Mouse (Mus musculus) gonadal fat pad, adult 2 months (tissue): ENCODE measurements around the gene 4931422A03Rik. TPM values are rescaled to one million over a fixed set of nuclear protein-coding genes. Genes with fewer than 3 reads are reported as not detected.
"Not testable (repeated sequence)": the region's sequence is repeated elsewhere in the genome, so short reads cannot be mapped to it uniquely, and the experiment has no call there.

Experiments
- DNase-seq: peaks from one replicate; pipeline ENCODE4 v3.0.0-alpha.2; 2012; ENCODE audit warnings: low read depth
- polyA plus RNA-seq: library from polyadenylated mRNA; depleted of rRNA; stranded (reverse); fragments of >200 nt; gene quantifications from 2 replicates; pipeline ENCODE4 v1.2.3, GENCODE M21; 2012; rRNA removed

Gene 4931422A03Rik
- 0.14 TPM in 1 of 2 replicates, not detected in the other for polyA plus RNA-seq

DNA sequence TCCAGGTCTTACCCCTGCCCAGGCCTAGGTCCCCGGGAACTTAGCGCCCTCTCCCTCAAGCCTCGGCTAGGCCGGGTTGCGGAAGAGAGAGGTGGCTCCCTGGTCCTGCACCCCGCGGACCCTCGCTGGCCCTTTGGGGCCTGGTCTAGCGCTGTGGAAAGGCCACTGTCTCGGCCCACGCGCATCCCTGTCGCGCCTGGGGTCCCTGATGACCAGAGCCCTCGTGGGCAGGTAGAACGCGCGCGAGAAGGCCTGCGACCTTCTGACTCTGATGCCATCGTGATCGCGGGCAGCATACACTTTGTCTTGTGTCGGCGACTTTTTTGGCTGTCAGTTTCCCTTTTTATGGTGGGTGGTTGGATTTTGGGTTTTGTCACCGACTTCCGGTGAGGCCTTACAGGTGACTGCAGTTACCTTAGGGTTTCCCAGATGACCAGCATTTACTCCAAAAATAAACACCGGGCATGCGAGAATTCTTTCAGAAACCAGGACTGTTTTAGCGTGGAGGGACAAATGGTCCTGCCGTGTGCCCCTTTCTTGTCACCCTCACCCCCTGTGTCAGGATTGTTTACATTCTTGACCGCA lies at the start of gene 4931422A03Rik:
4931422A03Rik (minus strand) TSS at position 223 of the 585 bp plus-strand sequence.
- DNase-seq: no peak

DNA sequence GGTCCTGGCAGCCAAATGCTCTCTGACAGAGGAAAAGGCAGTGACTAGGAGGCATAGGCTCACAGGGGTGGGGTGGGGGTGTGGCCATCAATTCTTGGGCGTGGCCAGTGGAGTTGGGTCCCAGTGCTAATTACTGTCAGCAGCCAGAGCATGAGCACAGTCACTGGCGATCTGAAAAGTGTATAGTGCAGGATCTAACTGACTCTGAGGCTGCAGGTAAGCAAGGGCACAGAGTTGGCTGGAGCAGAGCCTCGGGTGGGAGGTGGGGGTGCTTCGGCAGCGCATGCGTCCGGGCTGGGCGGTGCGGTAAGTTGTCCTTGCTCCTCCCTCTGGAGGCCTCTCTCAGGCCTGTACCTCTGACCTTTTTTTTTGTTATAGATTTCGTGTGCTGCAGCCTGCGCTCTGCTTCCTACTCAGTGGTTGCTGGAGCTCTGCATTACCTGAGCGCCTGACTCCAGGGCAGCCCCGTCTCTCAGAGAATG lies 41.6 kb upstream of the 4931422A03Rik start, which contains the start of gene Cd59b:
Cd59b (plus strand) TSS at position 146 of the 482 bp plus-strand sequence.
- DNase-seq: peak; percentile 22

DNA sequence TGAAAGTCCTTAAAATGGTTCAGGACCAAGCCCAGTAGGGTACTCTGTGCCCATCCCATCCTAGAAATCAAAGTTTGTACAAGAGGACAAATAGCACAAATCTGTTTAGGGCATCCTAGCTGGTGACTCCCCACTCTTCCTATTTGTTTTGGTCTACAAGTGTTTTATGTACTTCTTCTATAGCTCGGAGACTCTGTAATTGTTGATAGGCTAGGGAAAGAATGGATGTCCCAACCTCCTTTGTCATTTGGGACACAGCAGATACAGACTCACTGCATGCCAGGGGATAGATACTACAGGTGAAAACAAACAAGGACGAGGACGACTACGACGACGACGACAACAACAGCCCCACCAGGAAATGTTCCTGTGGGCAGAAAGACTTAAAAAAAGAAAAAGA lies 40.3 kb upstream of the 4931422A03Rik start, which contains the start of gene Gm10799:
Gm10799 (minus strand) TSS at position 101 of the 400 bp plus-strand sequence.
- DNase-seq: not testable (repeated sequence)

DNA sequence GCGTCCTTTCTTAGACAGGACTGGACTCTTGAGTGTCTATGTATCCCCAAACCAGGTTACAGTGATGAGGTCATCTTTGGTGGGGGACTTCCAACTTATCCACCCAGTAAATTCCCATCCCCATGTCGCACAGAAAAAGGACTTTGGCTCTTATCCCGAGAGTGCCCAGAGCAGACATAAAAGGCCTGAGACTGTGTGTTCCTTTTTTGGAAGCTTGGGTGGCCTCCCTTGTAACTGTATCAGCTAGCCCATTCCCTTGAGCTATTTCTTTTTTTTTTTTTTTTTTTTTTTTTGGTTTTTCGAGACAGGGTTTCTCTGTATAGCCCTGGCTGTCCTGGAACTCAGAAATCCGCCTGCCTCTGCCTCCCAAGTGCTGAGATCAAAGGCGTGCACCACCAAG lies 37.4 kb upstream of the 4931422A03Rik start, which contains the start of gene Gm10912:
Gm10912 (plus strand) TSS at position 301 of the 400 bp plus-strand sequence.
- DNase-seq: not testable (repeated sequence)

DNA sequence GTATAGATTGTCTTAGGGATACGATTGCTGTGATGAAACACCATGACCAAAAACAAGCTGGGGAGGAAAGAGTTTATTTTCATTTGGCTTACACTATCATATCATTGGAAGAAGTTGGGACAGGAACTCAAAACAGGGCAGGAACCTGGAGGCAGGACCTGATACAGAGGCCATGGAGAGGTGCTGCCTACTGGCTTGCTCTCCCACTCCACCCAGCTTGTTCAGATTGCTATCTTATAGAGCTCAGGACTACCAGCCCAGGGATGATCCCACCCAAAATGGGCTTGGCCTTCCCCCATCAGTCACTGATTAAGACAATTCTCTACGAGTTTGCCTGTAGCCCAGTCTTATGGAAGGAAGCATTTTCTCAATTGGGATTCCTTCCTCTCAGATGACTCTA lies 36.0 kb upstream of the 4931422A03Rik start:
- DNase-seq: no peak

DNA sequence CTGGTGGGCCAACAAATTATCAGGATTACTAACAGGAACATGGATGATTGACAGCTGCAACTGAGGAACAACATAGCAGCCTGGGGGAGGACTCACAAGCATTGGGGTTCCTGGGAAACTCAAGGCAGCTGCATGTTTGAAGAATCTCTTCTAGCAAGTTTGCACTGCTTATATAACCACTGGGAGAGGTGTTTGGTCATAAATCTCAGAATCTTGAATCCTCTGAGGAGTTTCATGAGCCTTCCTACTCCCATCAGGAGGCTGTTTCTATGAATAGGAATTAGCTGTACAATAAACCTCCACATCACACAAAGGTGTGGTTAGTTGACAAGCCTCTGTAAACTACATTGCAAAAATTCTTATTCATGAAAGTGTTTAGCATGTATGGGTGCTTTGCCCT lies 34.5 kb upstream of the 4931422A03Rik start:
- DNase-seq: no peak

DNA sequence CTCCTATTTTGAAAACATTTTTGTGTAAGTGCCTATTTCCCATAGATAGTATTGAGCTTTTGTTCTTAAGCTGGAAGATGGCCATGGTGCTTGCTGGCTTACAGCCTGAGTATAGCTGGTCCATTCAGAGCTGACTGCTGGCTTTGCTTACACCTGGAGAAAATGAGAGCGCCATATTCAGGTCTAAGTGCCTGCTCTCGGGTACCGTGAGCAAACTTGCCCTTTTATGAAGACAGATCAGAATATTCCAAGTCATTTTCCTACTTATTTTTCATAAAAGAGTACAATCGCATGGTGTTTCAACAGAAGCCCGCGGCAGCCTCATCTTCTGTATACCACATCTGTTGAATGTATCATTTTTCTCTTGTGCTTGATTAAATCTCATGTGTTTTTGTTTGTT lies 32.8 kb upstream of the 4931422A03Rik start:
- DNase-seq: no peak

DNA sequence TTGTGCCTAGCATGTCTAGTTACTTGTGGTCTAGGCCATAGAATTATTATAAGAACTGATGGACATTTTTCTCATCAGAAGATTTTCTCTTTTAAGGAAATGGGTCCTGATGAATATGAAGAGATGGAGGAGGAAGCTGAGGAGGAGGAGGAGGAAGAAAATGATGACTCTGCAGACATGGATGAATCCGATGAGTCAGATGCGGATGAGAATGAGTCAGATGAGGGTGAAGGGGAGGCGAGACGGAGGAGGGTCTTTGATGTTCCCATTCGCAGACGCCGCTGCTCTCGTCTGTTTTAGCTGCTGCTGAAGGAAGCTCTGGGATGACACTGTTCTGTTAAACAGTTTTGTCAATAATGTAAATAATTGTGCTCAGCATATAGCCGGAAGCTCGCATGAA lies 31.6 kb upstream of the 4931422A03Rik start:
- no peak for DNase-seq

DNA sequence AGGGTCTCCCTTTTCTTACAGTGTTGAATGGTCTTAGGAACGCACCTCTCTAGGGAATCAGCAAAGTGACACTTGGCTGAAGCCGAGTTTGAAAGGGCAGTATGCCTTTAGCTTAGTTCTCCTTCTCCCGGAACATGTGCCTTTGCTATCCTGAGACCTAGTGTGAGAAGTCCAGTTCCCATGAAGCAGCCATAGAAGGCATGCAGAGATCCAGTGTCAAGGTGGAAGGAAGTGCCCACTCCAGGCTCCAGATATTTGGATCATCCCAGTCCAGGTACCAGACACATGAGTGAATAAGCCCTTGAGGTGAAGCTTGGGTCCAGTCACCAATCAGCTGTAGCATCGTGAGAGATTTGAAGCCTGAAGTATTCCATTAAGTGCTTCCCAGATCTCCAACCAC lies 30.8 kb upstream of the 4931422A03Rik start:
- no peak for DNase-seq

DNA sequence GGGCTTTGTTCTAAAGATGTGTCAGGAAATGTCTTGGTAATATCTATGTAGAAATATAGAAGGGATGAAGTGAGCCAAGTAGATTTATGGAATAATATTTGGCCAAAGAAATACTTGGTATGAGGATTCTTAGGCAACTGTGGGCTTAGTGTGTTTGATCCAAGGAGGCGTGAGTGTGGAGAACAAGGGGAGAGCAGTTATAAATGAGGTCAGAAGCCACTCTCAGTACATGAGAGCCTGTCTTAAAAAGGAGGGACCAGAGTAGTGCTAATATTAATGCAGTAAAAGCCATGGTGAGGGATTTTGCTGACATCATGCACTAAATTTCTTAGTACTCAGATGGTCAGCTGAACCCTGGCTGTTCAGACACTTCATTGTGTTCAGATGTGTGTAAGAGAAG lies 30.2 kb upstream of the 4931422A03Rik start:
- no peak for DNase-seq

DNA sequence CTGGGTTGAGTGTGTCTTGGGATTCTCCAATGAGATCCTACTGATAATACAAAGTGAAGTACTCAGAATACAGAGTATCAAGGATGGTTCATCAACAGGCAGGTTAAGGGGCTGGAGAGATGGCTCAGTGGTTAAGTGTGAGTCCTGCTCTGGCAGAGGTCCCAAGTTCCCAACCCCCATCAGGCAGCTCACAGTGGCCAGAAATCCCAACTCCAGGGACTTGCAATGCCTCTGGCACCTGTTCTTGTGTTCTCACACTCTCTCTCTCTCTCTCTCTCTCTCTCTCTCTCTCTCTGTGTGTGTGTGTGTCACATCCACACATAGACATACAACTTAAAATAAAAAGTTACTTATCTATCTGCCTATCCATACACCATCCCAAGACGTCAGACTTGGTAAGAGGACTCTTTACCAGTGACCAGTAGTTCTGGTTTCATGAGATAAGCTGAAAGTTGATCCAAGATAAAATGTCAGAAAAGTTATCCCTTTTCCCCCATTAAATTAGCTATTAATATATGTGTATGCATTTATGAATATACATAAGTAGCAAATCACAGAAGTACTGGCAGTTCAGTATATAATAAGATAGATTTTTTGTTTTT lies 16.4 kb upstream of the 4931422A03Rik start:
- no peak for DNase-seq

DNA sequence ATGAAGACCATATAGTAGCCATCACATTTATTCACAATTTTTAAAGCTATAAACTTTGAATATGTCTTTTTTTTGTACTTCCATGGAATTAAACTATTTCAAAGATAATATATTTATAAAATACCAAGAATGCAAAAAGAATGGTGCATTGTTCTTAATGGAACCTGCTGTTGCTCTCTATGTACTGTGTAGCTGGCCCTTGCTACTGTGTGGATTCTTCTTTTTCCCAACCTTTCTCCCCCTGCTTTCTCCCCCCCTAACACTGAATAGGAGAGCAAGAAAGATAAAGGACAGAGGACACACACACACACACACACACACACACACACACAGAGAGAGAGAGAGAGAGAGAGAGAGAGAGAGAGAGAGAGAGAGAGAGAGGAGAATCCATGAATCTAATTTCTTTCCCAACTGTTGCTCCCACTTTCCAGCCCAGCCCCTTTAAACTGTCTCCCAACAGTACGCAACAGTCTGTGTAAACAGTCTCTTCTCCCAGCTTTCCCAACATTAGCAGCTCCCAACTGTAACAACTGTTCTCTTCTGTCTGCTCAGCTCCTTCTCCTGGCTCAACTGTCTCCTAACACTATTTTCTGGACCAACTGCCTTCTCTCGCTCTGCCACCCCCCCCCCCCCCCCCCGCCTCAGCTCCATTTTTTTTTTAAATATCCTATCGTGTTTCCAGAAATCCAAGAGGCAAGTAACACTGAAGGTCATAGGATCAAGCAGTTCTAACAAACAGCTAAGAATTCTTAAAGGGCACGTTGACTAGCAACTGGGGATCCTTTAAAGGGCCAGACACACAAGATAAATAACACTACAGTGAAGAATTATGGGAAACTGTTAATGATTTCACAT lies 15.7 kb upstream of the 4931422A03Rik start:
- no peak for DNase-seq

DNA sequence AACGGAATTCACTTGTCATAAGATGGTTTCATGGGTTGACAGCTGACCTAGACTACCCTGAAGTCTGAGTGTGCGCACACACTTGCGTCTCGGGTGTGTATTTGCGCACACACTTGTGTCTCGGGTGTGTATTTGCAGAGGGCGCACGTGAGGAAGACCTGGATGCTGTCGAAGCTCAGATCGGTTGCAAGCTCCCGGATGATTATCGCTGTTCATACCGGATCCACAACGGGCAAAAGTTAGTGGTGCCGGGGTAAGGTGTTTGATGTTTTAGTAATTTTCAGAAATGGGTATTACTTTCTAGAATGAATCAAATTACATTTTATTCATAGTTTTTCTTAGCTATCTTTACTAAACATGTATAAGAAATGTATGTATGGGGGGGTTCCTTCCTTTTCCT lies 14.6 kb upstream of the 4931422A03Rik start:
- no peak for DNase-seq

DNA sequence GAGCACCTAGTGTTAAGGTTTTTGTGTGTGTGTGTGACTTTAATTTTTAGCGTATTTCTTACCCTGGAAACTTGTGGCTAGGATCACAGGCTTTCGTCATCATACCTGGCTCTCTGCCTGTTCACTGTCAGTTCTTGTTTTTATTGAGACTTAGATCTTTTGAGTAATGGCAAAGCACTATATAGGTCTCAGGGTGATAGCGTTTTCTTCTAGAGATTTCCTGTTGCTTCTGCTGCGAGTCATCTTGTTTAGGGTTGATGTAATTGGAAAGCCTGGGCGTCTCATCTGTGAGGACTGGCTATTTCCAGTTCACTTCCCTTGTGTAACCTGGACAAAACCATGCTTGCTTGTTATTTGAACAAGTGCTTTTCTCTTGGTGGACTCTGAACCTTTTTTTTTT lies 13.5 kb upstream of the 4931422A03Rik start:
- DNase-seq: no peak

DNA sequence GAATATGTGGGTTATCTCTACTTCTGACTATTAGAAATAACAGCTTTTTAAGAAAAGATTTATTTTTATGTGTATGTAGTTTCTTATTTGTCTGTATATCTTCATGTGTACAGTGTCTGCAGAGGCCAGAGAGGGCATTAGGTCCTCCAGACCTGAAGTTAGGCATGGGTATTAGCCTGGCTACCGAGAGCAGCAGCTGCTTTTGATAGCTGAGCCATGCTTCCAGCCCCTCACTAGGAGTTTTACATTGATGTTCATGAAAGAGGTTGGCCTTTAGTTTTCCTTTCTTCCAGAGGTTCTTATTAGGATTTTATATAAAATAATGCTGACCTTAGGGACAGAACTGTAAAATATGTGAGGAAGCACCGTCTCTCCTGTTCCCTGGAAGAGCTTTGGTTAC lies 10.1 kb upstream of the 4931422A03Rik start:
- no peak for DNase-seq

DNA sequence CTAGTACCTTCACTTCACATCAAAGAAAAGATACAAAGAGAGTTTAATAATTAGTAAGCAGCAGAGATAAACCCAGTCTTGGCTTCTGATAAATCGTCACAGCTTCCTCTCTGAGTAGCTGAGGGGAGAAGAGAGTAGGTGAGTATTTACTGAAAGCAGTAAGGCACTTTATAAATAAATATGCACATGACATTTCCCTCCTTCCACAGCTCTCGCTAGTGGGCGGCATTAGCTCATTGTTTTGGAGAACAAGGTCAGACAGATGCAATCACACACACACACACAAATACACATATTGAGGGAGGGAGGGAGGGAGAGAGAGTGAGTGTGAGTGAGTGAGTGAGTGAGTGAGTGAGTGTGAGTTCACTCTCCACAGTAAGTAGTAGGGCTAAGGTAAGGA lies 8.2 kb upstream of the 4931422A03Rik start:
- DNase-seq: no peak

DNA sequence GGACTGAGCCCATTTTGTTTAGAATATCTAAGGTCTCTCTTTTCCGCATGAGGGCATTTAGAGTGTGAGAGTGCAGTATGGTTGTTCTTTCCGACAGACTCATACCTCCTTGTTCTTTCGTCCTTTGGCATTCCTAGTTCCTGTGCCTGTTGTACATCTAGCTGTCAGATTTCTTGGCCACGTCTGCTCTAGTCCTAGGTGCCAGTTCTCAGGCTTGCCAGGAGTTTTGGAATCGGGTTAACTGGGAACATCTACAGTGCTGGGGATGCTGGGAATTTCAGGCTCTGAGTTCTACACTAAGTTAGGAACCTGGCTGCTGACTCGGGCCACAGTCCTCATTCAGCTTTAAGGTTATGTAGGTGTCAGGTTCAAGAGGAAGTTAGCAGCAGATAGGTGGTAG lies 7.4 kb upstream of the 4931422A03Rik start:
- no peak for DNase-seq

DNA sequence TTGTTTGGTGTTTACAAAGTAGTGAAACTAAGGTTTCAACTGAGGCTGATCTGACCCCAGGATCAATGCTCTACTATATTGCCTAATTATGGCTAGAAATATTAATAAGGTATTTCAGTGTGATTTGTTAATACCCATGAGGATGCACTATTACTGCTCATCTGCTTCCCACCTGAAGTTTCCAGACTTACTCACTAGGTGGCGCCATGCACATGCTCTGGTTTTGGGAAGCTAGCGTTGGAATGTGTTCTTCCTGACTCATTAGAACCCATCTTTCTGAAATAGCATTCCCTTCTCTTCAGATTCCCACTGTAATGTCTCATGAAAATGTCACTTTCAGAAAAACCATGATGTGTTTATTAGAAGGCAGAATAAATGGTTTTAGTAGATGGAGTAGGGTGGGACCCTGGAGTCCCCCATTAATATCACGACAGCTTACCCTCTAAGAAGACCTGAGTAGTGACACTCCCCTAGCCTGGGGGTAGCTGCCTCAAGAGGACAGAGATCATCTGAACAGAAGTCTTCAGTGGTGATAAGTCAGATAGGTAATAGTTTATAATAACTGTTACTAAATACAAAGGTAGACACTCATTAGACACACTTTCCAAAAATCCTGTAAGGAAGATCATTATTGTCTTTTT lies 6.8 kb upstream of the 4931422A03Rik start:
- no peak for DNase-seq

DNA sequence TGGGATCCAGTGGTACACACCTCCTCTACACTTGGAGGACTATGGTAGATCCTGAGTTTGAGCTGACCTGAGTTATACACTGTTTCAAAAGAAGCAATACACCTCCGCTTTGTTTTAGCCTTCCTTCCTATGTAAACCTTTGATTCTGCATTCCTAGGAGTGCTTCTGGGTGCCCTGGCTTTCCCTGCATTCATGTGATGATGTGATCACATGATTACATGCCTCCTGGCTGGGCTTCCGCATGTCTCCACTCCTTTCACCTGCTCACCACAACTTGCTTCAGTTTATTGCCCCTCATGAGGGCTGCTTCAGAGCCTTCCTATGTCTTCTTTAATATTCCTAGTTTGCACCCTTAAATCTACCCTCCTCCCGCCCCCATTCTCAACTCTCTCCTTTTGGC lies 3.9 kb upstream of the 4931422A03Rik start:
- DNase-seq: no peak

DNA sequence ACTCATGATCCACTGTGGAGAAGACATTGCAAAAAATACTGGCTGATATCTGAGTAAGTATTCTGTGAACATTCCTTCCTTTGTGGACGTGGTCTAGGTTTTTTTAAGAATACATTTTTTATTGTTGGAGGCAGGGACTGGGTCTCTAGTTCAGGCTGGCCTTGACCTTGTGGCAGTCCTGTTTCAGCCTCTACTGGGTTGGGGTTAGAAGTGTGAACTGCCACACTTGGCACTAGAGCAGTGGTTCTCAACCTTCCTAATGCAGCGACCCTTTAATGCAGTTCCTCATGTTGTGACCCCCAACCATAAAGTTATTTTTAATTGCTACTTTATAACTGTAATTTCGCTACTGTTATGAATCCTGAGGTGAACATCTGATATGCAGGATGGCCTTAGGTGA lies 2.2 kb upstream of the 4931422A03Rik start:
- DNase-seq: no peak

DNA sequence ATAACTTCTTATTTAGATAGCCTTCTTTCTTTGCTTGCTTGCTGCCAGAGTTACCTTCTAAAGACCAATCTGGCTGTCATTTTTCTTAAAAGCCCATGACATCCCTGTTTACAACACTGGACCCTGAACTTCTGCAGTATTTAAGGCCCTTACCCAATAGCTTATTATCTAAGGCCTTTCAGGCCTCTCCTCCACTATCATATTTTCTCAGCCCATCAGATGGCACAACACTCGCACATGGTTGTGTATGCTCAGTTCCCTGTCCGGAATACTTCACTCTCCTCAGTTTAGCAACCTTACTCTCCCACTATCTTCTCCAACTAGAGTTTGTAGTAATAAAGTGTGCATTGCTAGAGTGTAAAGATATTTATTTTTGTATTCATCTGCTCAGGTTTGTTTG lies 913 bp upstream of the 4931422A03Rik start:
- no peak for DNase-seq
